Mouse (Mus musculus): ENCODE measurements around the gene Cilp2. TPM values are rescaled to one million over a fixed set of nuclear protein-coding genes. Genes with fewer than 3 reads are reported as not detected.

Cilp2 gene
- not detected for polyA plus RNA-seq (2014; fragmentation: Illumina TruSeq; extraction: RNeasy Lipid Tissue Mini Kit (QIAGEN cat#74804))

GRCm38 (mm10) chr8:69887289-69888243, at the start of gene Cilp2:
Cilp2 (minus strand) TSS chr8:69887687.

GRCm38 (mm10) chr8:69902163-69903062, 14.9 kb upstream of the Cilp2 start, which contains the start of the genes Tssk6, Ndufa13 and Yjefn3:
Tssk6 (plus strand) TSS chr8:69902184.
Ndufa13 (minus strand) TSS chr8:69902558.
Yjefn3 (minus strand) TSS chr8:69902712.

DNA sequence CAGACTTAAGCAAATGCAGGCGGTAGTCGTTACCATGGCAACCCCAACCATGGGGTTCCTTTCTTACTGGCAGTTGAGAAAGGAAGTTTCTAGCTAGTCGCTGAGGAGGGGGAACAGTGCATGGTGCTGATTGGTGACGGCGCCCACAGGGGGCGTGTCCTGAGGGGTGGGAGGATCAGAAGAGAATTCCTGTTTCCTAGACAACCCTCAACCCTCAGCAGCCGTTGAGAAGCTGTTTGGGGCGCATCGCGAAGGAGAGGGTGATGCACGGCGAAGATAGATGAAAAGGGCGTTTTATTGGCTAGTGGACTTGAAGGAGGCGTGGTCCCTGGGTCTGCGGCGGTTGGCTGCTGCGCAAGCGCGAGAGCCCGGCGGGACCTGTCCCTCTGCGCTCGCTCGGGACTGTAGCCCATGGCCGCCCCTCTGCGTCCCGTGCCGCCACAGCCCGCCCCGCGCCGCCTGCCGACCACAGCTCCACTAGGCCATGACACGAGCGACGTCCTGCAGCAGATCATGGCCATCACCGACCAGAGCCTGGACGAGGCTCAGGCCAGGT, 55.1 kb downstream of the Cilp2 start, which contains the start of gene Pbx4:
Pbx4 (plus strand) TSS at position 194 of the 556 bp plus-strand sequence.

Other genes starting within 250 kb of the Cilp2 start
- 22.3 TPM for gene Zfp964, start 233.2 kb downstream of the Cilp2 start, polyA plus RNA-seq (2014; fragmentation: Illumina TruSeq; extraction: RNeasy Lipid Tissue Mini Kit (QIAGEN cat#74804))
- gene Zfp869, start 177.0 kb downstream of the Cilp2 start, polyA plus RNA-seq (2014; fragmentation: Illumina TruSeq; extraction: RNeasy Lipid Tissue Mini Kit (QIAGEN cat#74804)): 74.4 TPM
- 16.9 TPM for gene Zfp963, start 137.7 kb downstream of the Cilp2 start, polyA plus RNA-seq (2014; fragmentation: Illumina TruSeq; extraction: RNeasy Lipid Tissue Mini Kit (QIAGEN cat#74804))
- gene Gm20422, start 112.8 kb downstream of the Cilp2 start, polyA plus RNA-seq (2014; fragmentation: Illumina TruSeq; extraction: RNeasy Lipid Tissue Mini Kit (QIAGEN cat#74804)): not detected
- gene Atp13a1, start 96.5 kb downstream of the Cilp2 start, polyA plus RNA-seq (2014; fragmentation: Illumina TruSeq; extraction: RNeasy Lipid Tissue Mini Kit (QIAGEN cat#74804)): 1.3 TPM
- gene Zfp866, start 96.5 kb downstream of the Cilp2 start, polyA plus RNA-seq (2014; fragmentation: Illumina TruSeq; extraction: RNeasy Lipid Tissue Mini Kit (QIAGEN cat#74804)): 70.2 TPM
- gene Gmip, start 79.0 kb downstream of the Cilp2 start, polyA plus RNA-seq (2014; fragmentation: Illumina TruSeq; extraction: RNeasy Lipid Tissue Mini Kit (QIAGEN cat#74804)): 1.9 TPM
- 2.7 TPM for gene Lpar2, start 65.3 kb downstream of the Cilp2 start, polyA plus RNA-seq (2014; fragmentation: Illumina TruSeq; extraction: RNeasy Lipid Tissue Mini Kit (QIAGEN cat#74804))
- gene Pbx4, start 55.2 kb downstream of the Cilp2 start, polyA plus RNA-seq (2014; fragmentation: Illumina TruSeq; extraction: RNeasy Lipid Tissue Mini Kit (QIAGEN cat#74804)): 0.91 TPM
- gene Tssk6, start 14.5 kb upstream of the Cilp2 start, polyA plus RNA-seq (2014; fragmentation: Illumina TruSeq; extraction: RNeasy Lipid Tissue Mini Kit (QIAGEN cat#74804)): not detected
- not detected for gene Ndufa13, start 14.9 kb upstream of the Cilp2 start, polyA plus RNA-seq (2014; fragmentation: Illumina TruSeq; extraction: RNeasy Lipid Tissue Mini Kit (QIAGEN cat#74804))
- gene Yjefn3, start 15.0 kb upstream of the Cilp2 start, polyA plus RNA-seq (2014; fragmentation: Illumina TruSeq; extraction: RNeasy Lipid Tissue Mini Kit (QIAGEN cat#74804)): not detected
- gene Gatad2a, start 108.7 kb upstream of the Cilp2 start, polyA plus RNA-seq (2014; fragmentation: Illumina TruSeq; extraction: RNeasy Lipid Tissue Mini Kit (QIAGEN cat#74804)): 8.7 TPM
- gene Mau2, start 155.0 kb upstream of the Cilp2 start, polyA plus RNA-seq (2014; fragmentation: Illumina TruSeq; extraction: RNeasy Lipid Tissue Mini Kit (QIAGEN cat#74804)): 8.2 TPM
- 5.0 TPM for gene Sugp1, start 155.1 kb upstream of the Cilp2 start, polyA plus RNA-seq (2014; fragmentation: Illumina TruSeq; extraction: RNeasy Lipid Tissue Mini Kit (QIAGEN cat#74804))
- not detected for gene Tm6sf2, start 185.2 kb upstream of the Cilp2 start, polyA plus RNA-seq (2014; fragmentation: Illumina TruSeq; extraction: RNeasy Lipid Tissue Mini Kit (QIAGEN cat#74804))
- not detected for gene Hapln4, start 195.8 kb upstream of the Cilp2 start, polyA plus RNA-seq (2014; fragmentation: Illumina TruSeq; extraction: RNeasy Lipid Tissue Mini Kit (QIAGEN cat#74804))
- not detected for gene Ncan, start 233.2 kb upstream of the Cilp2 start, polyA plus RNA-seq (2014; fragmentation: Illumina TruSeq; extraction: RNeasy Lipid Tissue Mini Kit (QIAGEN cat#74804))
- gene Nr2c2ap, start 243.6 kb upstream of the Cilp2 start, polyA plus RNA-seq (2014; fragmentation: Illumina TruSeq; extraction: RNeasy Lipid Tissue Mini Kit (QIAGEN cat#74804)): 1.3 TPM